Mouse (Mus musculus): ENCODE measurements around the gene Trmt10a.

DNA sequence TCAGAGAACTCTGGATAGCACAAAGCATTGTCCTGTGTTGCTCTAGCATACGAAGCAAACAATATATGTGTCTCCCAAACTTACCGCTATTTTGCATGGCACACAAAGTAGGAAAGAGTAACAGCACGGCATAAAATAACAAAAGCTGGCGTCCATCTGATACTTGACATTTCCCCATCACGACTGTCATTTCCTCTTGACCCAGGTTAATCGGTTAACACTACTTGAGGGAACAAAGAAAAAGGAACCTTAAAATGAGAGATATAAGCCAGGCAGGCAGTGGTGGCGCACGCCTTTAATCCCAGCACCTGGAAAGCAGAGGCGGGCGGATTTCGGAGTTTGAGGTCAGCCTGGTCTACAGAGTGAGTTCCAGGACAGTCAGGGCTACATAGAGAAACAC is 9.3 kb upstream of the Trmt10a start:
- no peak for TF ChIP-seq GATA1 (IDR thresholded peaks at IDR 0.05; ENCODE audit: borderline replicate concordance, low read length)
- no peak for TF ChIP-seq FLI1 (IDR thresholded peaks at IDR 0.05; ENCODE audit: low read length)
